Mouse (Mus musculus): ENCODE measurements at regions not wholly inside any gene's neighbourhood (a gene's known extent, or its start where the extent isn't known, plus 50 kb on each side); places are given as distances from the start of the nearest gene placed in this dataset.

- TF ChIP-seq CTCF (IDR thresholded peaks at IDR 0.05; ENCODE audit: extremely low read depth, insufficient read depth, low read length) (no peak), POLR2A (IDR thresholded peaks at IDR 0.05; ENCODE audit: extremely low read depth, insufficient read depth, low read length) (no peak)
Measured at GRCm38 (mm10) chr13:119310013-119310412, 118.4 kb upstream of the Paip1 start.

Data from cortical plate, adult 2 months (tissue).